Mouse (Mus musculus) brain, embryonic 18.5 days (tissue): ENCODE measurements around the gene Cdkn1c.

ENCODE experiments used
- DNase-seq: peaks from one replicate; pipeline ENCODE4 v3.0.0-alpha.2; 2012; ENCODE audit warnings: low read depth, low spot score

Cdkn1c gene

GRCm38 (mm10) chr7:143473347-143474101, 12.7 kb upstream of the Cdkn1c start, which contains the start of gene Slc22a18:
Gene Slc22a18, plus strand, starts transcription at chr7:143473736.
- no peak for DNase-seq

DNA sequence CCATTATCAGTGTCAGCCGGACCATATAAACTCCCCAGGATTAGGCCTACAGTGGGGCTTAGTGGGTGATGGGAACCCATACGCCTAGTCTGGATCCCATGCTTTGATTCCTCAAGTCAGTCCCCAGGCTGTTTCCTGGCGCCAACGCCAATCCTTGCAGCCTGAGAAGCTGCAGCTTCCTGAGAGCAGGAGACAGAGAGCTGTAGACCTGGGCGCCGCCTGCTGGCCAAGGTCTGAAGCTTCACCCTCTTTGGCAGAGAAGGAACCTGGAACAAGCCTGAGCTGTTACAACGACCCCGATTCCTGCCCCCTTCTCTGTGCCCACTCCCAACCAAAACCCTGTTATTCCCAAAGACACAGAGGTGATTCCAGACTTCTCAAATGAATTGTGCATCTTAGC, 9.1 kb upstream of the Cdkn1c start:
- no peak for DNase-seq

GRCm38 (mm10) chr7:143467714-143468113, 6.9 kb upstream of the Cdkn1c start:
- DNase-seq, result no peak

GRCm38 (mm10) chr7:143466099-143466677, 5.3 kb upstream of the Cdkn1c start:
- DNase-seq, result no peak

- DNase-seq, result no peak
These were observed 4.1 kb upstream of the Cdkn1c start for GRCm38 (mm10) chr7:143464811-143465560.

DNA sequence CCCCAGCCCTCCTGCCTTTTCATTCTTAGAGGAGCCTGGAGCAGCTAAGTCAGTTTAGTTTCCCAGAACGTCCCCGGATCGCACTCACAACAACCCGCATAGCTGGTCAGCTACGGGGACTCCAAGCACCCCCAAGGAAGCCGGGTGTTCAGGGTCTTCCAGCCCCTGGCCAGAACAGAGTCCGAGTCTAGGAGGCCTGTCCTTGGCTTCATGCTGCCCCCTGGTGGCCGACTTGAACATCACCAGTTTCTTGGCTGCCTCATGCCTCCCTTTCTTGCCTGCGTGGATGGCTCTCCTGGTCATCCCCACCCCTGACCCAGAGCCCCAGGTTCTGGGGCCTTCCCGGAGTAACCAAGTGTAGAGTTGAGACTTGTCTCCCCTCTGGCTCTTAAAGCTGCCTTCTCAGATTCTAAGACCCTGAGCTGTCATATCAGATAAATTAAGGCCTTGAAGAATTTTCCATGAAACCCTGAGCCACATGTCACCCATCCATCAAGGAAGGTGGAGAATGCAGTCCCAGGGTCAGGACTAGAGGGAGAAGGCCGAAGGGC, 3.1 kb upstream of the Cdkn1c start:
- DNase-seq, result no peak

DNA sequence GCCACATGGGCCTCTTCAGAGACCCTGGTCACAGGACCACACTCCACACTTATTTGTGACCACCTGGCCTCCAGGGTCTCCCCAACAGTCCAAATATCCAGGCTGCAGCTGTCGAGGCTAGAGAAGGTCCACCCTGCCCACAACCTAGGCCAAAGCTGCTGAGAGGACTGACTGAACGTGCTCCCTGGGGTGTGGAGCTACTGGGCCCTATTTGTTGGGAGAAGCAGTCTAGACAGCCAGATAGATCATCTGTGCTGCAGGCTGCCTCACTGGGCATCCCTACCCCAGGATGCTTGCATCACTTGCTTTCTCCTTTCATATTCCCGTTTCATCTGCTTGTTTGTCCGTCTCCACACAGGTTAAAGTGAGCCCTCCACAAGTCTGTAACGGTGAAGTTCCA, 1.7 kb upstream of the Cdkn1c start:
- no peak for DNase-seq

DNA sequence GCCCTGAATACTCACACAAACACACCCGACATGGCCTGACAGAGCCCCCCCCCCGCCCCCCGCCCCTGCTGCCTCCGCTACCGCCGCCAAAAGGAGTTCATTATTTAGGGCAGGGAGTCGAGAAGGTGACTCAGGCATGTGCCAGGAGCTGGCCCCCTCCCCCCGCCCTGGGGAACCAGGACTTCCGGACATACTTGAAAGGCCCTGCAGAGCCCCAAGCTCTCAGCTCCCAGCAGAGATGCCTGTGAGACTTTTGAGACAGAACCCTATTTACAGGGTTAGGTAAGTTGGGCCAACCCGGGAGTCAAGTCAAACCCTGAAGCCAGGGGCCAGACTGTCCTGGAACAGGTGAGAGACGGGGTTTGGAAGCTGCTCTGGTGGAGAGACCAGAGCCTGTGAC, 1.1 kb upstream of the Cdkn1c start:
- no peak for DNase-seq

- DNase-seq, result no peak
These were observed 532 bp upstream of the Cdkn1c start for GRCm38 (mm10) chr7:143461294-143461870.

DNA sequence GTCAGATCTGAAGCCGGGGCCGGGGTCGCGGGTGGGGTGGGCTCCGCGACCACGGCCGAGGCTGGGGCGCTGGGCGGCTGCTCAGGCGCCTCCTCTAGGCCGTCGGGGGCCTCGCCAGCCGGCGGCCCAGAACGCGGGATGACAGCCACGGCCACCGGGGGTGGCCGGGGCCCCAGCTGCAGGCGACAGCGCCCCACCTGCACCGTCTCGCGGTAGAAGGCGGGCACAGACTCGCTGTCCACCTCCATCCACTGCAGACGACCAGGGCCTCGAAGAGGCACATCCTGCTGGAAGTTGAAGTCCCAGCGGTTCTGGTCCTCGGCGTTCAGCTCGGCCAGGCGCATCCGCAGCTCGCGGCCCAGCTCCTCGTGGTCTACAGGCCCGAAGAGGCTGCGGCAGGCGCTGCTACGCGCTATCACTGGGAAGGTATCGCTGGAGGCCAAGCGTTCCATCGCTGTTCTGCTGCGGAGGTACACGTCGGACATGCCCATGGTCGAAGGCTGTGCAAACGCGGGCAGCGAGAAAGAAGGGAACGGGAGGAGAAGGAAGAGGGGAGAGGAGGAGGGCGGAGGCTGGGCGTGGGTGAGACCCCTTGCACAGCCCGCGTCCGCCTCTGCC, 524 bp downstream of the Cdkn1c start:
- no peak for DNase-seq

DNA sequence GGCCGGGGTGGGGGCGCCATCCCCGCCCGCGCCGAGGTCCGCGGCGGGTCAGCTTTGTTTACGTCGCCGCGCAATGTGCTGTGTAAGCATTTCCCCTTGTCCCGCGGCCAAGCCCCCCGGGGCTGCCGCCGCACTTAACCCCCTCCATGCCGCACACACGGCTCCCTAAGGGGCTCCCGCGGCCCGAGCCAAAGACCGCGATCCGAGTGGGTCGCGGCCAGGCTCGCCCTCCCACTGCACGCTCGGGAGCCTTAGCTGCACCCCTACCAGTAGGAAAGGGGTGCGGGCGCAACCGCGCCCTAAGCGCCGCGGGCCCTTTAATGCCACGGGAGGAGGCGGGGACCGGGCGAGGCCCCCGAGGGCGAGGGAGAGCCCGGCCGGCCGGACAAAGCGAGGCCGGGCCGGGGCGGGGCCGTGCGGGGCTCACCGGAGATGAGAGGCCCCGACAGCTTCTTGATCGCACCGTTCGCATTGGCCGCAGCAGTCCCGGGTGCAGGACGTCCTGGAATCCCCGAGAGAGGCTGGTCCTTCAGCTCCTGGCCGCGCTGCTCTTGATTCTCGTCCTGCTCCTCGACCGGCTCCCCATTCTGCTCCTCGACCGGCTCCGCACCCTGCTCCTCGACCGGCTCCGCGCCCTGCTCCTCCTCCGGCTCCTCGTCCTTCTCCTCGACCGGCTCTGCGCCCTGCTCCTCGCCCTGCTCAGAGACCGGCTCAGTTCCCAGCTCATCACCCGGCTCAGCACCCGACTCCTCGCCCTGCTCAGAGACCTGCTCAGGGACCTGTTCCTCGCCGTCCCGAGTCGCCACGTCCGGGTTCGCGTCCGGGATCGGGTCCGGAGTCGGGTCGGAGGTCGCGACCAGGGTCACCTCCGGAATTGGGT, 1.3 kb downstream of the Cdkn1c start:
- no peak for DNase-seq

DNA sequence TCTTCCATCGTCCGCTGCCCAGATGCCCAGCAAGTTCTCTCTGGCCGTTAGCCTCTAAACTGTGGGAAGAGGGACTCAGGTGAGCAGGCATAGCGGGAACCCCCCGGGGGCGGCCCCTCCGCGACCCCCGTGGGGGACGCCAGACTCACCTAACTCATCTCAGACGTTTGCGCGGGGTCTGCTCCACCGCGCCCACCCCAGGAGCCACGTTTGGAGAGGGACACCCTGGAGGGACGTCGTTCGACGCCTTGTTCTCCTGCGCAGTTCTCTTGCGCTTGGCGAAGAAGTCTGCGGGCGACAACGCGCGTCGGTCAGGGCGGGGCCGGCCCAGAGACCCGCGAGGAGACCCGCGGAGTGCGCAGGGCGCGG, 1.9 kb downstream of the Cdkn1c start:
- DNase-seq, result no peak

DNA sequence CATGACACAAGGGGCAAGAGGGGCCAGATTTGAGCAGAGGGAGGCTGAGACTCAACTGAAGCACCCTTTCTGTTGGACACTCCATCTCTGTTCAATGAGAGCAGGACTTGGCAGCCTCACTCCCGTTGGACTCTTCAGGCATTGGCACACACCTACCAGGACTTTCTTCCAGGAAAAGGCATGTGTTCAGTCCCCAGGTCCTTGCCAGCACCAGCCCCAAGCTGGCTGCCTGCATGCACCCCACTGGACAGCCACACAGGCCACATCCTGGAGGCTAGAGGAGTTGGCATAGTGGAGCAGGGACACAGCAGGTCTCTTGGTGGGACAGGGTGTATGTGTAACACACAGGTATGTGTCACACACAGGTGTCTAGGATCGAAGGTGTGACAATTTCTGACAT, 13.7 kb downstream of the Cdkn1c start:
- DNase-seq, result no peak

GRCm38 (mm10) chr7:143445651-143446460, 15.0 kb downstream of the Cdkn1c start:
- no peak for DNase-seq

- DNase-seq, result no peak
These were observed 15.7 kb downstream of the Cdkn1c start for GRCm38 (mm10) chr7:143444955-143445648.

DNA sequence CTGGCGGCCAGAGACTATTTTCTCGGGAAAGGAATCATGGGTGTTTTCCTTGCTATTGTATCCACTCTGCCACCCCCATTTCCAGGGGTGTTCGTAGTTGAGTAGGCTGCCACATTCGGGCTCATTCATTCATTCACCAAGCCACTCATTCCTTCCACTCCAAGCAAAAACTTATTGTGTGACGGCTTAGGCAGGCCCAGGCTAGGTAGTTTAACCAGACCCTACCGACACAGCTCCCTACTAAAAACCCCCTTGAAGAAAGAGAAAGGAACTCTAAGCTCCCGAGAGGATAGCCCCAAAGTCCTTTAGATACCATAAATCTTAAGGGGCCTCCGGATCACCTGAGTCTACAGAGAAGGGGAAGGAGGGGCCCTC, 16.3 kb downstream of the Cdkn1c start:
- DNase-seq, result no peak

DNA sequence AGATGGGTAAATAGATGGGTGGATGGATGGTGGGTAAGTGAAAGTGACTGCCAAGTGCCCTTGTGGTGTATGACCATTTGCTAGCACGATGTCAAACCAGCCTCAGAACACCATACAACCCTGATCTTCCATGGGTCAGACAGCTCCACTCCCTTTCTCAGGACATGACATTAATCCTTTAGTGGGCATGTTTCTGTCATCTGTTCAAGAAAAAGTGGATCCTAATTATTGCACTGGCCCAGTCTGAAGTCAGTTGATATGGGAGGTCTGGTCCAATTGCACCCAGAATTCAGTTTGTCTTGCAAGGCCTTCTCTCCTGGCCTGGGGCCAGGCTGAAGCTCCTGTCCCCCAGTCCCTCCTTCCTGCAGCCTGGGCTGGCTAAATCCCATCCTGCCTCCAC, 21.9 kb downstream of the Cdkn1c start:
- no peak for DNase-seq

GRCm38 (mm10) chr7:143437894-143438581, 22.8 kb downstream of the Cdkn1c start:
- DNase-seq, result no peak
